Mouse (Mus musculus) cerebellum, postnatal 25 days (tissue): Measurements from ENCODE around the gene 5530401A14Rik.

Experiments used
- DNase-seq, 2 experiments: peaks; one replicate each; pipeline ENCODE4 v3.0.0; 2021; ENCODE audit warnings: mixed read lengths in 2 of 2

5530401A14Rik gene

GRCm38 (mm10) chr11:81940988-81941387 is 80.5 kb downstream of the 5530401A14Rik start:
- DNase-seq, result peak in 1 of 2 experiments; percentile 28

GRCm38 (mm10) chr11:81942167-81942566 is 81.7 kb downstream of the 5530401A14Rik start:
- no peak for DNase-seq
